Mouse (Mus musculus) gastrocnemius, adult 18-20 months (tissue): Measurements from ENCODE around the gene Bpifc. TPM values are rescaled to one million over a fixed set of nuclear protein-coding genes. Genes with fewer than 3 reads are reported as not detected.

Experiments
- DNase-seq: peaks from one replicate; pipeline ENCODE4 v3.0.0; 2021; ENCODE audit warnings: low spot score
- total RNA-seq, 2 experiments: library from RNA; stranded (reverse); gene quantifications; 2 replicates each; pipeline ENCODE4 v1.2.3; 2021

Bpifc gene
- total RNA-seq, 2 experiments from 2014 or later = not detected

DNA sequence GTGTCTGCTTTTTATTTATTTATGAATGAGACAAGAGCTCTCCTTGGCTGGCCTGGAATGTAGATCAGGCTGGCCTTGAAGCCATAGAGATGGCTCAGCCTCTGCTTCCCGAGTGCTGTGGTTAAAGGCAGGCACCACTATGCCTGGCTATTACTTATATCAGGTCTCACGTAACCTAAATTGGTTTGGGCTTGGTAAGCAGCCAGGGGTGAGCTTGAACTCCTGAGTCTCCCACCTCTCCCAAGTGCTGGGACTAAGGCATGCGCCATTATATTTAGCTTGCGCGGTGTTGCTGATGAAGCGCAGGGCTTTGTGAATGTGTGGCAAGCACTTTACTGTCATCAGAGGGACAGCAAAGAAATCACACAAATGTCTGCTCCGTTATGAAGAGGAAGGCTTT is 6.1 kb upstream of the Bpifc start:
- DNase-seq = no peak

DNA sequence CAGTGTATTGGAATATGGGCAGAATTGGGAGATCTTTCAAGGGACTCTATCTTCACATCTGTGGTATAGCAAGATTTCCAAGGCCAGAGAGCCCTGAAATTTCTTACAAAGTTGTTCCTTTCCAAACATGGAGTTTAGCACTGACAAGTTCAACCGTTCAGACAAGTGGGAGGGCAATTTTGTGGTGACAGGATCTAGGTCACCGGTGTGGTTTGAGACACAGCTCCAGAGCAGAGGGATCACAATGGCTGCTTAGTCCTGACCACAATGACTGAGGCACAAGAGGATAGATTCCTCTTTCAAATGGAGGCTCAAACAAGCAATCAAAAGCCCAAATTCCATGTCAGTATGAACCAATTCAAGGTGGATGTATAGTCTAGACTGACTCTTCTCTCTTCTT is 523 bp downstream of the Bpifc start:
- DNase-seq = no peak

- DNase-seq = no peak
Observed at GRCm38 (mm10) chr10:86010636-86011035, 1.1 kb downstream of the Bpifc start.

DNA sequence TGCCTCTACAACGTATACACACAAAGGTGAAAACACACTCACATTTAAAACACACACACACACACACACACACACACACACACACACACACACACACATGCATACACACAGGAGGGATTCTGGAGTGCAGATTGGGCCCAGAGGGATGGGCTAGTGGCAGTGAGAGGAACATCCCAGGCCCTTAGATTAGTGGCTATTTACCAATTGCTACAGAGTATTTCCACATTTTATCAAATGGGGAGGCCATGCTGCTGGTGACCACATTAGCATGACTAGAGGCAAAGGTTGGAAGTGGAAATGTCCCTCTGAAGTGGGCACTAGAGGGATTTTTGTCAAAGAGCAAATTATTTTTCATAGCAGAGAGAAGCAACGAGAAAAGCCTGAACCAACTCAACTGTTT is 2.0 kb downstream of the Bpifc start:
- no peak for DNase-seq

- DNase-seq = no peak
Observed at GRCm38 (mm10) chr10:86006455-86006854, 5.2 kb downstream of the Bpifc start.

DNA sequence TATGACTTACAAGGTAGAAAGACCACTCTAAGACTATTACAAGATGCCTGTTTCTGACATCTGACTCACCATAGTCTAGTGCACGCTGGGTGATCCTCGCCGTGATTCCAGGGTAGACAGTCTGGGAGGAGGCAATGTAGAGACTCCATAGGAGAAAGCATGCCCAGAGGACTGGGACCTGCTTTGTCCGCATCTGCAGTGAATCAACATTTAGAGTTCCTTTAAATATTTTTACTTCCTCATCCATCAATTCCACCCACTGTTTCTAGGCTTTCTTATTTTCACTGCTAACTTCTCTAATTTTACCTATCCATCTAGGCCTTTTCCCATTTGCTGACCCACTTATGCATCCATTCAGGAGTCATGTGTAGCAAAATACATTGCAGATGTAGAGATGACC is 11.2 kb downstream of the Bpifc start:
- DNase-seq = no peak

- DNase-seq = no peak
Observed at GRCm38 (mm10) chr10:85994543-85995104, 17.1 kb downstream of the Bpifc start.

DNA sequence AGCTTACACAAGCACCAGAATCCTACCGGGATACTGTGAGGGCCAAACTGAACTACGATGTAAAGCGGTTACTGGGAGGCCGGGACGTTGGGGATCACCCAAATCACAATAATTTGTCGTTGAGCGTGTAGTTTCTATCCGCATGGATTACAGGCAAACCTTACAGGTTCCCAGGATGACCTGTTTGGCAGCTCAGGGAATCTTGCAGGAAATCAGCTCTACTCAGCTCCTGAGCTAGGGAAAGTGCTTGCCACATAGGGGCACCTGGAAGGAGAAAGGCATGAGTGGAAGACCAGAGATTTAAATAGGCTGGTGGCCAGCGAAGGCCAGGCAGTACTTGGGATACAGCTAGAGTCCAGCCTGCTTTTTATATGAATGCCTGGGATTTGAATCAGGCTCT is 17.9 kb downstream of the Bpifc start:
- DNase-seq = no peak

DNA sequence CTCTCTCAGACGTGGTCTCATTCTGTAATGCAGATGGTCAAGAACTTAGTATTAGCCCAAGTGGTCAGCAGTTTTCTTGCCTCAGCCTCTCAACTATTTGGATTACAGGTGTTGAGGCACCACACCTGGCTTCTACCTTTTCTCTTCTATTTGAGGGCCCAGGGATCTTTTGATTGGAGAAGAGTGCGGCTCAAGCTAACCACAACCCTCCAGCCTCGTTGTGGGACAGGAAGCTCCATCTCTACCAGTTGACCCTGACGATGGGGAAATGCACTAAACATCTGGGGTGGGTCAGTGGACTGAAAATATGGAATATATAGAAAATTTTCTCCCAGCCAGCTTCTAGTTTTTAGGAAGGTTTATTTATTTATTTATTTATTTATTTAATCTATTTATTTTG is 19.3 kb downstream of the Bpifc start:
- DNase-seq = no peak

DNA sequence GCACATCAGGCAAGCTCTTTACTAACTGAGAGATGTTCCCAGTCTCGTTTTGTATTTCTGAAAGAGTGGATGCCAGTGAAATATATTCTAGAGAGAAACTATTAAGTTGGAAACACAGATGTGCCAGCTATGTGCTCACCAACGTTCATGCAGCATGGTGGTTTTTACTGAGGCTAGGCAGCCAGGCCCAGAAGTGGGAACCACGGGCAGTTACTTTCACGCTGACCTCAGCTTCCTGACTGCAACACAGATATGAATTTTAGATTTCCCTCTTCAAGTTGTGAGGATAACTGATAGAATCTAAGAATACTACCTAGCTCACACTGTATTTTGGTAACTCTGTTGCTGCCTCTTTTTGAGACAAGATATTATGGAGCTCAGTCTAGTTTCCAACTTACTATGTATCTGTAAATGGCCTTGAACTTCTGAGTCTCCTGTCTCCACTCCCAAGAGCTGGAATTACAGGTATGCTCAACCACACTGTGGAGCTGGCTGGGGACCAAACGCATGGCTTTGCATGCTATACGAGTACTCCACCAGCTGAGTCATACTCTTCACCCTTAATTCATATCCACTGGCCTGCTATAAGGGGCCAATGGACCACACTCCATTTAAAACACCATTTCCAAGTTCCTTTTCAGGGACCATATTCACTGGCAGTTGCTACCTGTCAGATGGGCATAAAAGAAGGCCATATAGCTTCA is 22.1 kb downstream of the Bpifc start:
- DNase-seq = no peak

GRCm38 (mm10) chr10:85972915-85973314 is 38.8 kb downstream of the Bpifc start:
- DNase-seq = no peak

DNA sequence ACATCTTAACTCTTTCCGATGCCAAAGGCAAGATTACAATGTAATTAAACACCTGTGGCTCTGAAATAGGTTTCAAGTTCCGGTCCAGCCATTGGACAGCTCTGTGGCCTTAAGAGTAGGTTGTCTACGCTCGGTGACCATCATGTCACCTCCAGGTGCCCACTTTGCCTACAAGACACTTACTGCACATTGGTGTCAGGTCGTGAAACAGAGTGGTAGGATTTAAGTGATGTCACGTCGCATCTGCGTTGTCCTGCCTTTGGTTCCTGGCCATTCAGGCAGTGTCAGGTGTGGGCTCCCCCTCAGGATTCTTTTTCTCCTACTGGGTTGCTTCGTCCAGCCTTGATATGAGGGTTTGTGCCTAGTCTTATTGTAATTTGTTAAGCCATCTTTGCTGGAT is 39.9 kb downstream of the Bpifc start:
- DNase-seq = no peak

DNA sequence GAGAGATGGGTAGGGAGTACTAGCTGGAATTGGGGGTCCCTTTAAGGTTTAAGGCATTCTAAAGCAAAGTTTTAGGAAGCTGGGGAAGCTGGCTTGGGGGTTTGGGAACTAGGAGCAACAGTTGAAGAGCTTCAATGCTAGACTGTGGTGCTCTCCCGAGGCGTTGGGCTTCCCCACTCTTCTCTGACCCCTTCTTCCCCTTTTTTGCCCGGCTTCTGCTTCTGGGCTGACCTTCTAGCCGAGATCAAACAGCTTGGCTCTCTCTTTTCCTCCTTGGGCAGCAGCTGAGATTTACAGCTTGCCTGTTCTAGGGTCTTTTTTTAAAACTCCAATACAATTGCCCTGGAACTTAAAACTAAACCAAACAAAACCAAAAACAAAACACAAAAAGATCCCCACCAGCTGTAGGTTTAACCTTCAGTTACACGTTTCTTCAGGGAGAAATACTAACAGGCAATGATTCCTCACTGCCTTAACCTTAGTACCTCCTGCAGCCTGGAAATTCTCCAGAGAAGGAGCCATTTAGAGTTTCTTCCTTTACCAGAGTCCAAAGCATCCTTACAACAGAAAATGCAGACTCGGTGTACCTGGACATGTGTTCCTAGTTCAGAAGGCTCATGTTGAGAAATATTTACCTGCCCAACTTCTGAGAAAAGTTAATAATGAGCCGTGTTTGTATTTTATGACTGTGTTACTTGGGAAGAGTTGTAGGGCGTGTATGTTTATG is 41.6 kb downstream of the Bpifc start:
- no peak for DNase-seq

DNA sequence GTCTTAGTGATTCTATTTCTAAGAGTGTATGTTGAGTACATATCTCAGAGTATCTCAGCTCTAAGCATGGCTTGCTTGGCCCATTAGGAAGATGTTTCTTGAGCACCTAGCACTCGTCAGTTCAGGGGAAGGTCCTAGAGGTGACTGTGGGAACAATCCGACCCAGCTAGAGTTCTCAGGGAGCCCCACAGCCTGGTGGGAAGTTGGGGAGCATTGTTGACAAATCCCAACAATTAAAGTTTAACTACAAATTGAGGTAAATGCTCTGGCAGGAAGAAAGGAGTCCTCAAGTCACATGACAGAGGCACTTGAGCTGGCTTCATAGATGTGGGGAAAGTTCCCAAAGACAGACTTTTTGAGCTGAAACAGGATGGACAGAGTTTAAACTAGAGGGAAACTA is 43.0 kb downstream of the Bpifc start:
- no peak for DNase-seq

DNA sequence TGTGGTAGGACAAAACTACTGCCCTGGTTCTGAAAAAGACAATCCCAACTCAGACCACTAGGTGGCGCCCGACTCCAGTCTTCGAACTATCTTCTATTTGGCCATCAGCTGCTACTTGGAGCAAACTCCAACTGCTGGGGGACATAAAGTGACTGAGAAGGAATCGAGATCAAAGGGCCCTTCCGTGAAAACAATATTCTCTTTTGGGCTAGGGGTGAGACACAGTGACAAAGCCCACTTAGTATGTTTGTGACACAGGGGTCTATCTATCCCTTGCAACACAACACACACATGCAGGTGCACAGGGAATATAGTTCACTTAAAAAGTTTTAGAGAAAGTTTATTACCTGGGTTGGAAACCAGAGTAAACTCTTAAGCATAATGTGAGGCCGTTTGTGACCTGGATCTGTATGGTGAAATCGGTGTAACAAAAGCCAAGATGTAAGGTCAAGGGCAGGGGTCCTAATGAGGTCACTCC is 43.5 kb downstream of the Bpifc start:
- DNase-seq = peak; percentile 73

DNA sequence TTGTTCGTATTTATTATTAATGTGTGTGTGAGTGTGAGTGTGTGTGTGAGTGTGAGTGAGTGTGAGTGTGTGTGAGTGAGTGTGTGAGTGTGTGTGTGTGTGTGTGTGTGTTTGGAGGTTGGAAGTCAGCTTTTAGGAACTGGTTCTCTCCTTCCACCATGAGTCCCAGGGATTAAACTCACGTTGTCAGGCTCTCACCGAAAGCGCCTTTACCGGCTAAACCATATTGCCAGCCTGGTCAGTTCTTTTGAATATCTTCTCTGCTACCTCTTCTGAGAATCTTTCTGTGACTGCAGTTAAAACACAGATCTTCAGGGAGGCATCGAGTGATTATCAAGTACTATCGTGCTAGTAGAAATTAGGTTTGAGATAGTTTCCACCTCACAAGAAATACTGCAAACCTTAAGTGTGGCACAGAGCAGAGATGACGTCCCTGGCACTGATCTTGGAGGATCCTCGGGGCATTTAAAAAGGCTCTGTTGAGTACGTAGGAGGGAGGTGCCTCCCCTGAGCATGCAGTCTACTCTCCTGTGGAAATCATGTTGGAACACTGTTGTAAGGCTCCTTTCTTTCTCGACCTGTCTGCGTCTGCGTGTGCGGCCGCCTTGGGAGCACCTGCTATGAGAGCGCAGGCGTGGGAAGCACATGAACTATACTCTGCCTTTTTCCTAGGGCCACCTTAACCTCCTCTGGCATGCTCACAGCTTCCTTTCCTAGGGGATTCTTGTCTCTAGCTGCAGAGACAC is 44.1 kb downstream of the Bpifc start:
- no peak for DNase-seq

GRCm38 (mm10) chr10:85966476-85966875 is 45.2 kb downstream of the Bpifc start:
- DNase-seq = no peak

- no peak for DNase-seq
Observed at GRCm38 (mm10) chr10:85964316-85964715, 47.4 kb downstream of the Bpifc start.

- DNase-seq = no peak
Observed at GRCm38 (mm10) chr10:85962897-85963296, 48.8 kb downstream of the Bpifc start.

GRCm38 (mm10) chr10:85957464-85957950 is 54.2 kb downstream of the Bpifc start, which contains the start of gene Rtcb:
TSS of gene Rtcb (minus strand) at chr10:85957823.
- peak; percentile 98 for DNase-seq

- DNase-seq = peak; percentile 3
Observed at GRCm38 (mm10) chr10:85956871-85957419, 54.8 kb downstream of the Bpifc start.
